Comparison of ENCODE assay signal across 28 mouse cellular contexts in genomic region chr13:47243569-47243968, GRCm38 (mm10).
"Had no signal": no experiment of that assay in that cellular context is flagged by ENCODE, and none has a peak within 500 bp of the region (broad histone marks: within the 10 kb centered on the region; RNA-seq: fewer than 3 reads in every experiment).

No protein-coding gene starts in this region.

- H3K4me3 ChIP-seq: gastrocnemius, adult 2 months; heart, adult 2 months; heart, embryonic 13.5 days; heart, embryonic 15.5 days; hindbrain, embryonic 10.5 days; hindbrain, embryonic 12.5 days; intestine, embryonic 15.5 days; limb, embryonic 10.5 days; limb, embryonic 12.5 days; liver, embryonic 13.5 days; liver, embryonic 15.5 days had no signal

- H3K27ac ChIP-seq: hindbrain, embryonic 10.5 days; hindbrain, embryonic 12.5 days; hindbrain, embryonic 14.5 days; intestine, embryonic 15.5 days; limb, embryonic 10.5 days; limb, embryonic 12.5 days; liver, embryonic 13.5 days; liver, embryonic 15.5 days had no signal

- H3K4me1 ChIP-seq: intestine, embryonic 15.5 days; liver, embryonic 15.5 days had no signal

- H3K9me3 ChIP-seq: heart, embryonic 13.5 days; heart, embryonic 15.5 days; hindbrain, embryonic 10.5 days; hindbrain, embryonic 12.5 days; intestine, embryonic 15.5 days; limb, embryonic 10.5 days; limb, embryonic 12.5 days; liver, embryonic 13.5 days; liver, embryonic 15.5 days had no signal

- ATAC-seq: hindbrain, embryonic 16.5 days; inflammation-experienced regulatory T-cells, adult 6 months; intestine, embryonic 15.5 days; intestine, postnatal 0 days; liver, postnatal 0 days had no signal

- H3K27me3 ChIP-seq: heart, embryonic 13.5 days; heart, embryonic 15.5 days; hindbrain, embryonic 12.5 days; intestine, embryonic 15.5 days; liver, embryonic 13.5 days; liver, embryonic 15.5 days had no signal

- H3K4me2 ChIP-seq: heart, embryonic 11.5 days; heart, embryonic 13.5 days; heart, embryonic 15.5 days; hindbrain, embryonic 12.5 days; hindbrain, embryonic 14.5 days; intestine, embryonic 15.5 days; limb, embryonic 12.5 days; liver, embryonic 13.5 days; liver, embryonic 15.5 days had no signal

- DNase-seq: gastrocnemius, adult 2 months; gastrocnemius, postnatal 10 days; gastrocnemius, postnatal 25 days; heart, adult 2 months; heart, postnatal 14 days; heart, postnatal 4 days; kidney, adult 18-20 months; kidney, adult 8-10 months; kidney, postnatal 10 days; kidney, postnatal 25 days; kidney, postnatal 4 days; layer of hippocampus, adult 9-11 months; liver; liver, embryonic 13.5 days; liver, postnatal 0 days had no signal

- H3K9ac ChIP-seq: heart, embryonic 13.5 days; heart, embryonic 15.5 days; hindbrain, embryonic 12.5 days; hindbrain, embryonic 14.5 days; intestine, embryonic 15.5 days; limb, embryonic 12.5 days; liver, embryonic 13.5 days; liver, embryonic 15.5 days; liver, postnatal 0 days had no signal

- H3K36me3 ChIP-seq: hindbrain, embryonic 10.5 days; hindbrain, embryonic 12.5 days; intestine, embryonic 15.5 days; limb, embryonic 10.5 days; limb, embryonic 12.5 days had no signal
